Mouse (Mus musculus) lung, adult 2 months (tissue): ENCODE results near the gene Srsf3.

Source experiments
- CTCF ChIP-seq: fragments of 200-500 bp; IDR thresholded peaks from 2 replicates; pipeline ENCODE4 v1.5.1; 2011; ENCODE audit warnings: mild to moderate bottlenecking, low read length, control low read depth; ENCODE audit not compliant: insufficient read depth
- POLR2A ChIP-seq: fragments of 200-500 bp; IDR thresholded peaks from 2 replicates; pipeline ENCODE4 v1.6.1; 2011; ENCODE audit warnings: low read depth, mild to moderate bottlenecking, control low read depth, low read length, borderline replicate concordance; ENCODE audit errors: extremely low read depth

DNA sequence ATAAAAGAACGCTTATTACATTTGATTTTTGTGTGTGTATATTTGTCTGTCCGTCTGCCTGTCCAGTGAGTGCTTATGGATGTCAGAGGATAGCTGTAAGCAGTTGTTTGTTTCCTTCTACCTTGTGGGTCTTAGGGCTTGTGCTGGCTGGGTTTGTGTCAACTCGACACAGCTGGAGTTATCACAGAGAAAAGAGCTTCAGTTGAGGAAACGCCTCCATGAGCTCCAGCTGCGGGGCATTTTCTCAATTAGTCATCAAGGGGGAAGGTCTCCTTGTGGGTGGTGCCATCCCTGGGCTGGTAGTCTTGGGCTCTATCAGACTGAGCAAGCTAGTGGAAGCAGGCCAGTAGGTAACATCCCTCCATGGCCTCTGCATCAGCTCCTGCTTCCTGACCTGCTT lies 35.4 kb downstream of the Srsf3 start:
- no peak for TF ChIP-seq CTCF
- TF ChIP-seq POLR2A, result no peak
